Mouse (Mus musculus): ENCODE measurements at regions not wholly inside any gene's neighbourhood (a gene's known extent, or its start where the extent isn't known, plus 50 kb on each side); places are given as distances from the start of the nearest gene placed in this dataset.

- no peak overlapping the region for H3K27ac ChIP-seq (replicated peaks; ENCODE audit: low read depth, low read length)
- no peak overlapping the region for H3K4me2 ChIP-seq (ENCODE audit: low read depth, low read length)
- WGBS, result 95% methylated on average over 3 of the region's 3 CpGs
- H3K36me3 ChIP-seq (replicated peaks; ENCODE audit: control insufficient read depth, insufficient read depth, low read depth, low read length), result no peaks in the 10 kb centered on the region
- H3K27me3 ChIP-seq (ENCODE audit: control insufficient read depth, insufficient read depth, low read length), result no peaks in the 10 kb centered on the region
- ATAC-seq (replicated peaks; ENCODE audit: insufficient number of reproducible peaks, low FRiP score, low TSS enrichment, low read depth), result no peak
- H3K4me1 ChIP-seq (ENCODE audit: control insufficient read depth, insufficient read depth, low read length), result no peaks in the 10 kb centered on the region
- no peak overlapping the region for H3K4me3 ChIP-seq (ENCODE audit: low read depth, low read length)
- no peaks in the 10 kb centered on the region for H3K9me3 ChIP-seq (replicated peaks; ENCODE audit: control insufficient read depth, low read length)
- no peak overlapping the region for H3K9ac ChIP-seq (replicated peaks; ENCODE audit: low read length)
- no peak for DNase-seq (ENCODE audit: low spot score)
Measured at GRCm38 (mm10) chr6:50713297-50713696, 59.1 kb upstream of the Npvf start.

DNA sequence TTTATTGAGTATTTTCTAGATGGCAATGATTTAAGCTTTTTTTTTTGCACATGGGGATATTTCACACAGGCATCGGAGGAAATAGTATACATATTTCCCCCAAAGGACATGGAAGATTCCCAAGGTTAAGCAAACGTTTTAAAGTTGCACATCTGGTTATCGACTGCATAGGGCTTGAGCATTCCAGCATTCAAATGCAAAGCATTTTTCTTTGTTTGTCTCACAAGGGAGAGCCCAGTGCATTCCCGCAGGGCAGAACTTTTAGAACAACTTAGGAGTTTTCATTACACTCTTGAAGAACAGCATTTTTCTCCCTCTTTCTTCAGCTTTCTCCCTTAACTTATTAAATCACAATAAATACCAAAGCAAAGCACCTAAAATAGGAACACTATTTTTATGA is 64.4 kb upstream of the Npvf start:
- ATAC-seq (replicated peaks; ENCODE audit: insufficient number of reproducible peaks, low FRiP score, low TSS enrichment, low read depth), result no peak
- H3K27ac ChIP-seq (replicated peaks; ENCODE audit: low read depth, low read length), result no peak overlapping the region
- H3K27me3 ChIP-seq (ENCODE audit: control insufficient read depth, insufficient read depth, low read length), result no peaks in the 10 kb centered on the region
- DNase-seq (ENCODE audit: low spot score), result no peak
- no peak overlapping the region for H3K4me2 ChIP-seq (ENCODE audit: low read depth, low read length)
- H3K36me3 ChIP-seq (replicated peaks; ENCODE audit: control insufficient read depth, insufficient read depth, low read depth, low read length), result no peaks in the 10 kb centered on the region
- no peaks in the 10 kb centered on the region for H3K4me1 ChIP-seq (ENCODE audit: control insufficient read depth, insufficient read depth, low read length)
- no peak overlapping the region for H3K4me3 ChIP-seq (ENCODE audit: low read depth, low read length)
- no peak overlapping the region for H3K9ac ChIP-seq (replicated peaks; ENCODE audit: low read length)
- H3K9me3 ChIP-seq (replicated peaks; ENCODE audit: control insufficient read depth, low read length), result no peaks in the 10 kb centered on the region
- WGBS, result 25% methylated on average over 4 of the region's 4 CpGs

DNA sequence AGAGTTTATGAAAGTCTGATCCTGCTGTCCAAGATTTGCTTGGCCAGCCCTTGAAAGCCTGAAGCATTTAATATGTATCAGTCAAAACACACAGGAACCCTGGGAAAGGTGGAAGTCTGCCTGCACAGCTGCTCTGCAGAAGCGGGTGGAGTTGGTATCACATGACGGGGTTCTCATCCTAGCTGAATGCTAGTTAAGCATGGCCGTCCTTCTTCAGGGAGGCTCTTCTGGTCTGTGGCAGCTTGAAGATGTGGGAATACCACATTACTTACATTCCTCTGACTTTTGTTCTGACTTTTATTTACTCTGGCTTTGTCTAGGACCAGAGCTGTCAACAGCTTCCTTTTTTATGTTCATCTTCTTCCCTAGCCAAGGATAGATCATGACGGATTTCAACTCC is 66.1 kb upstream of the Npvf start:
- DNase-seq (ENCODE audit: low spot score) (no peak), ATAC-seq (replicated peaks; ENCODE audit: insufficient number of reproducible peaks, low FRiP score, low TSS enrichment, low read depth) (no peak)
- H3K9ac ChIP-seq (replicated peaks; ENCODE audit: low read length), result no peak overlapping the region
- no peak overlapping the region for H3K4me2 ChIP-seq (ENCODE audit: low read depth, low read length)
- 65% methylated on average over 4 of the region's 4 CpGs for WGBS
- H3K27me3 ChIP-seq (ENCODE audit: control insufficient read depth, insufficient read depth, low read length), result no peaks in the 10 kb centered on the region
- no peaks in the 10 kb centered on the region for H3K4me1 ChIP-seq (ENCODE audit: control insufficient read depth, insufficient read depth, low read length)
- H3K27ac ChIP-seq (replicated peaks; ENCODE audit: low read depth, low read length), result no peak overlapping the region
- no peak overlapping the region for H3K4me3 ChIP-seq (ENCODE audit: low read depth, low read length)
- no peaks in the 10 kb centered on the region for H3K36me3 ChIP-seq (replicated peaks; ENCODE audit: control insufficient read depth, insufficient read depth, low read depth, low read length)
- no peaks in the 10 kb centered on the region for H3K9me3 ChIP-seq (replicated peaks; ENCODE audit: control insufficient read depth, low read length)

DNA sequence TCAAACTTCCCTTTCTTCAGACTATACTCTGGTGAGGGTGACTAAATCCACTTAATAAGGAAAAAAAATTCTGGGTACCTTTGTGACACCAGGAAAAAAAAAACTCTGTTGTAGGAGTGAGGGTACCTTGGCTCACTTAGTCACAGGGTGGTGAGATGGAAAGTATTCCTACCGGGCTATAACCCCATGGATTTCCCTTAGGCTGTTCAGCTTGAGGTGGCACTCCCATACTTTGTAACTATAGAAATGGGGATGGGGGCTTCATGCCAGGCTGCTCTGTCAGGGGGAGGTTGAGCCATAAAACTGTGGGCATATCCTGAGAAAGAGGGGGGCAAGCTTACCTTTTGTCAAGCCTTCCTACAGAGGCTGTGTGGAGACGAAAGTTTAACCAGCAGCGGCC is 71.4 kb upstream of the Npvf start:
- H3K36me3 ChIP-seq (replicated peaks; ENCODE audit: control insufficient read depth, insufficient read depth, low read depth, low read length), result no peaks in the 10 kb centered on the region
- H3K4me3 ChIP-seq (ENCODE audit: low read depth, low read length), result no peak overlapping the region
- no peaks in the 10 kb centered on the region for H3K27me3 ChIP-seq (ENCODE audit: control insufficient read depth, insufficient read depth, low read length)
- no peak overlapping the region for H3K9ac ChIP-seq (replicated peaks; ENCODE audit: low read length)
- H3K9me3 ChIP-seq (replicated peaks; ENCODE audit: control insufficient read depth, low read length), result no peaks in the 10 kb centered on the region
- DNase-seq (ENCODE audit: low spot score) (no peak), ATAC-seq (replicated peaks; ENCODE audit: insufficient number of reproducible peaks, low FRiP score, low TSS enrichment, low read depth) (no peak)
- no peak overlapping the region for H3K4me2 ChIP-seq (ENCODE audit: low read depth, low read length)
- H3K4me1 ChIP-seq (ENCODE audit: control insufficient read depth, insufficient read depth, low read length), result no peaks in the 10 kb centered on the region
- WGBS, result 80% methylated on average over 3 of the region's 3 CpGs
- no peak overlapping the region for H3K27ac ChIP-seq (replicated peaks; ENCODE audit: low read depth, low read length)

DNA sequence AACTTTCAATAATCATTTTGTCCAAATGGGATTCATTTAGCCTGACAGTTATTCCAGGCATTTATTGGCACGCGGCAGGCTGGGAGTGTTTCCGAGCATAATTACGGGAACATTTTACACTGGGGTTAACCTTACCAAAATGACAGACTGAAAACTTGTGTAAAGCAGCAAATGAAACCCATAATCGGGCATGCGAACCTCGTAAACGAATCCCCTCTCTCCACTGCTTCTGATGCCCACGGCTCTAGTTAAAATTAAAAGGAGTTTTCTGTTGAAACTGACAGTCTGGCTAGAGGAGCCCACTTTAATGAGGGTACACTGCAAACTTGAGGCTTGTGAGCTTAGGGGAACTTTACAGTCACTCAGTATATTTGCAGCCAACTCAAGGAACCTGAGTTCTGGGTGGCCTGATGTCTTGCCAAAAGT is 71.9 kb upstream of the Npvf start:
- no peak overlapping the region for H3K27ac ChIP-seq (replicated peaks; ENCODE audit: low read depth, low read length)
- no peaks in the 10 kb centered on the region for H3K27me3 ChIP-seq (ENCODE audit: control insufficient read depth, insufficient read depth, low read length)
- no peak overlapping the region for H3K4me2 ChIP-seq (ENCODE audit: low read depth, low read length)
- DNase-seq (ENCODE audit: low spot score) (no peak), ATAC-seq (replicated peaks; ENCODE audit: insufficient number of reproducible peaks, low FRiP score, low TSS enrichment, low read depth) (no peak)
- H3K36me3 ChIP-seq (replicated peaks; ENCODE audit: control insufficient read depth, insufficient read depth, low read depth, low read length), result no peaks in the 10 kb centered on the region
- no peaks in the 10 kb centered on the region for H3K9me3 ChIP-seq (replicated peaks; ENCODE audit: control insufficient read depth, low read length)
- no peak overlapping the region for H3K9ac ChIP-seq (replicated peaks; ENCODE audit: low read length)
- 60% methylated on average over 9 of the region's 9 CpGs for WGBS
- H3K4me3 ChIP-seq (ENCODE audit: low read depth, low read length), result no peak overlapping the region
- H3K4me1 ChIP-seq (ENCODE audit: control insufficient read depth, insufficient read depth, low read length), result no peaks in the 10 kb centered on the region

DNA sequence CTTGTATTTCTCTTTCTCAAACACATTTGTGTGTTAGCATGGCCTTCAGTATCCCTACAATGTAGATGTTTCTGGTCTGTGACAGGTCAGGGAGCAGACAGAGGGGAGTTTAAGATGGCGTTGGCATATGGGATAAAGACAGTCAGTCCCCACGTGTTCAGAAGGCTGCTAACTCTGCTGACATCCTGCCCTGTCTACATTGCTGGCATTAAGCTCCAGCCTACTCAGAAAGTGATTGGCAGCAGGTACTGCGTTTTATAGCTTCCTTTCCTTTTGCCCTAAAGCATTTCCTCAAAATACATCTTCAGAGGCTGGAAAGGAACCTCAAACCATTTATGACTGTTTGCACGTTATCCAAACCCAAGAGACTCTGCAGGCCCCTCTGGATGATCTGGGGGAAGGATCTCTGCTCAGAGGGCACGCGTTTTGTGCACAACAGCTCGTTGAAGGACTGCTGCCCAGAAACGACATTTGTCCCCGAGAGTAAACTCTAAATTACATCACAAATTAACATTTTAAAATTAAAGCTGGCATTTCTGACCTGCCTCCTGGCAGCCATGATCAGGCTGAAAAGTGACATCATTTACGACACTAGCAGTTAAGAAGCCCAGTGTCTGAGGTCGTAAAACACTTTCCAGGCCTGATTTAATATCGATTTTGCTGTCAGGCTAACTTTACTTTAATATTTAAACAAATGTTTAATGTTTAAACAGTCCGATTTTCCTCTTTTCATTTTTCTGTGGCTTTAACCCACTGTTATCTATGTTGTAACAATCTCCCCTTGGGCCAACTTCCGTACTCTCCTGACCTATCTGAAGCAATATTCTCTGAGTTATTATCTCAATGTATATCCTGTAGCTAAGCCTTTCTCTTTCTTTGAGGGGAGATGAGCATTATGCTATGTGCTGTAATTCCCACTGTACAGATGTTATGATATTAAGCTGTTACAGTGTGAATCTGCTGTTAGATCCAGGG is 76.8 kb upstream of the Npvf start:
- Histone ChIP-seq H3K9ac (replicated peaks; ENCODE audit: low read length) (no peak overlapping the region), H3K4me2 (ENCODE audit: low read depth, low read length) (no peak overlapping the region), H3K27me3 (ENCODE audit: control insufficient read depth, insufficient read depth, low read length) (no peaks in the 10 kb centered on the region), H3K4me1 (ENCODE audit: control insufficient read depth, insufficient read depth, low read length) (no peaks in the 10 kb centered on the region), H3K27ac (replicated peaks; ENCODE audit: low read depth, low read length) (no peak overlapping the region), H3K4me3 (ENCODE audit: low read depth, low read length) (no peak overlapping the region), H3K36me3 (replicated peaks; ENCODE audit: control insufficient read depth, insufficient read depth, low read depth, low read length) (no peaks in the 10 kb centered on the region), H3K9me3 (replicated peaks; ENCODE audit: control insufficient read depth, low read length) (no peaks in the 10 kb centered on the region)
- ATAC-seq (replicated peaks; ENCODE audit: insufficient number of reproducible peaks, low FRiP score, low TSS enrichment, low read depth) (no peak), DNase-seq (ENCODE audit: low spot score) (no peak)
- 65% methylated on average over 14 of the region's 14 CpGs for WGBS

DNA sequence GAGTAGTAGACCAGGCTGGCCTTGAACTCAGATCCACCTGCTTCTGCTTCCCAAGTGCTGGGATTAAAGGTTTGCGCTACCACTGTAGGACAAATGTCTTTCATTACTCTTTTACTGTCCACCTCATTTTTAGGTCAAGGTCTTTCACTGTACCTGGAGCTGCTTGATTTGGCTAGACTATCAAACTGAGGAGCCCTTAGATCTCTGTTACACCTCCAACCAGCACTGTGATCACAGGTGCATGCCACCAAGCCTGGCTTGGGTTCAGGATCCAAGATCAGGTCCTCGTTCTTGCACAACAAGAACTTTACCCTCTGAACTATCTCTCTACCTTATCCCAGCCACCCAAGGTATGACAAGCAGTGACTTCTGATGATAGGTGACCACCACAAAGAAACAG is 80.5 kb upstream of the Npvf start:
- H3K4me2 ChIP-seq (ENCODE audit: low read depth, low read length), result no peak overlapping the region
- H3K27me3 ChIP-seq (ENCODE audit: control insufficient read depth, insufficient read depth, low read length), result no peaks in the 10 kb centered on the region
- no peaks in the 10 kb centered on the region for H3K9me3 ChIP-seq (replicated peaks; ENCODE audit: control insufficient read depth, low read length)
- no peak overlapping the region for H3K9ac ChIP-seq (replicated peaks; ENCODE audit: low read length)
- no peak for ATAC-seq (replicated peaks; ENCODE audit: insufficient number of reproducible peaks, low FRiP score, low TSS enrichment, low read depth)
- no peaks in the 10 kb centered on the region for H3K4me1 ChIP-seq (ENCODE audit: control insufficient read depth, insufficient read depth, low read length)
- 90% methylated on average over 2 of the region's 2 CpGs for WGBS
- no peaks in the 10 kb centered on the region for H3K36me3 ChIP-seq (replicated peaks; ENCODE audit: control insufficient read depth, insufficient read depth, low read depth, low read length)
- DNase-seq (ENCODE audit: low spot score), result no peak
- no peak overlapping the region for H3K27ac ChIP-seq (replicated peaks; ENCODE audit: low read depth, low read length)
- H3K4me3 ChIP-seq (ENCODE audit: low read depth, low read length), result no peak overlapping the region

DNA sequence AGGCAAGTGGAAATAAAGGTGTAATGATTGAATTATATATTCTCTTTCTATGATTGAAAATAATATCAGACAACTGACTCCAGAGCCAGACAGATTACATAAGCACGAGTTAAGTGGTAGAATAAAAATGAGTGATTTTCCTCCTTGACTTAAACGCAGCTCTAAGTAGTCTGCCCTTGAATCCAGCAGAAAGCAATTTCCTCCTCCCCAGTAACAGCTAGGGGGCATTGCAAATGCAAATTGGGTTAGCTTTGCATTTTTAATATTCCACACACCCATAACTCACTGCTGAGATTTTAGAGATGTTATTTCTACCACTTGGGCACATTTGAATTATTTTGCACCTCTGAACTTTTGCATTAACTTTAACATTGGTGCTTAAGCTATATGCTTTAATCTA is 81.6 kb upstream of the Npvf start:
- Histone ChIP-seq H3K9ac (replicated peaks; ENCODE audit: low read length) (no peak overlapping the region), H3K4me2 (ENCODE audit: low read depth, low read length) (no peak overlapping the region), H3K36me3 (replicated peaks; ENCODE audit: control insufficient read depth, insufficient read depth, low read depth, low read length) (no peaks in the 10 kb centered on the region), H3K4me1 (ENCODE audit: control insufficient read depth, insufficient read depth, low read length) (no peaks in the 10 kb centered on the region), H3K4me3 (ENCODE audit: low read depth, low read length) (no peak overlapping the region), H3K27me3 (ENCODE audit: control insufficient read depth, insufficient read depth, low read length) (no peaks in the 10 kb centered on the region), H3K27ac (replicated peaks; ENCODE audit: low read depth, low read length) (no peak overlapping the region), H3K9me3 (replicated peaks; ENCODE audit: control insufficient read depth, low read length) (no peaks in the 10 kb centered on the region)
- ATAC-seq (replicated peaks; ENCODE audit: insufficient number of reproducible peaks, low FRiP score, low TSS enrichment, low read depth) (no peak), DNase-seq (ENCODE audit: low spot score) (no peak)
- WGBS, result 49% methylated on average over 2 of the region's 2 CpGs

All from embryonic facial prominence, embryonic 11.5 days (tissue).